Mouse (Mus musculus): ENCODE data around the gene Invs. TPM values are rescaled to one million over a fixed set of nuclear protein-coding genes. Genes with fewer than 3 reads are reported as not detected.

Gene Invs
- total RNA-seq, 2 experiments from 2014 or later, result 12.8 TPM

DNA sequence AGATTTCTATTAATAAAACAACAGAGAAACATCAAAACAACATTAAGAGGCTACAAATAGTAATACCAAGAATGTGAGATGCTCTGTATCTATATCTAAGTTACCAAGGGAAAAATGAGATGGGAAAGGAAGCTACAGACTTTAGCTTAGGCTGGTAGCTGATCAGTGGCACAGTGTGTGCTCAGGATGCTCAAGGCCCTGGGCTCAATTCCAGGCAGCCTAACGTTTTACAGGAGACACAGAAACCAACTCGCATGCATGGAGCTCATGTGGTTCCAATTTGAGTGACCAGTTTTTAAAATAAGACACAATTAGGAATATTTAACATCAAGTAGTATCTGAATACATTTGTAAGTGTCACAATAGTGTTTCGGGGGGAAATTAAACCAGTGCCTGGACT is 3.8 kb upstream of the Invs start:
- no peak for TF ChIP-seq CTCF (conservative IDR thresholded peaks at IDR 0.05)

DNA sequence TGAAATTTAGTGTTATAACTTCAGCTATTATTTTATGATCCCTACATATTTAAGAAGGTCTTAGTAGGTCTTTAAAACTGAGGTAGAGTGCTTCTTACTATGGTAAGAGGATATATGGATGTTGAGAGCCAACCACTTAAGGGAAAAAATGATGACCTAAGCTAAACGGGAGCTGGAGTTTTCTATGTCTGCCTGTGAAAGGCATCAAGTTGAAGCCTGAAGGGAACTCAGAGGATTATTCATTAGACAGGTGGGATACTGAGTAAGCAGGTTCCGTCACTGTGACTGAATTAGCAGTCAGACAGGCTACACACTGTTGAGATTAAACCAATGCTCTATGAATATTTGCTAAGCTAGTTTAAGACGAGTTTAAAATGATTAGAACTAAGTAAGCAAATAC is 2.5 kb upstream of the Invs start:
- no peak overlapping the region for H3K4me3 ChIP-seq
- DNase-seq (ENCODE audit: low spot score in 2 of 2), result no peak

More for the DNA sequence above, 3.8 kb upstream of the Invs start:
- no peak for DNase-seq (ENCODE audit: low spot score in 2 of 2)
- no peak overlapping the region for H3K4me3 ChIP-seq
- no peak overlapping the region for H3K27ac ChIP-seq

GRCm38 (mm10) chr4:48278757-48279497 is 633 bp upstream of the Invs start:
- DNase-seq (ENCODE audit: low spot score in 2 of 2), result peak in 1 of 2 experiments; percentile 28
- peak overlapping the region; percentile 62 for H3K4me3 ChIP-seq
- TF ChIP-seq CTCF (conservative IDR thresholded peaks at IDR 0.05), result no peak
- H3K27ac ChIP-seq, result peak overlapping the region; percentile 83

More for the DNA sequence above, 2.5 kb upstream of the Invs start:
- H3K27ac ChIP-seq, result no peak overlapping the region
- TF ChIP-seq CTCF (conservative IDR thresholded peaks at IDR 0.05), result no peak

GRCm38 (mm10) chr4:48281121-48281520 is 1.6 kb downstream of the Invs start:
- TF ChIP-seq CTCF (conservative IDR thresholded peaks at IDR 0.05), result no peak
- H3K4me3 ChIP-seq, result peak overlapping the region; percentile 41
- H3K27ac ChIP-seq, result no peak overlapping the region
- no peak for DNase-seq (ENCODE audit: low spot score in 2 of 2)

DNA sequence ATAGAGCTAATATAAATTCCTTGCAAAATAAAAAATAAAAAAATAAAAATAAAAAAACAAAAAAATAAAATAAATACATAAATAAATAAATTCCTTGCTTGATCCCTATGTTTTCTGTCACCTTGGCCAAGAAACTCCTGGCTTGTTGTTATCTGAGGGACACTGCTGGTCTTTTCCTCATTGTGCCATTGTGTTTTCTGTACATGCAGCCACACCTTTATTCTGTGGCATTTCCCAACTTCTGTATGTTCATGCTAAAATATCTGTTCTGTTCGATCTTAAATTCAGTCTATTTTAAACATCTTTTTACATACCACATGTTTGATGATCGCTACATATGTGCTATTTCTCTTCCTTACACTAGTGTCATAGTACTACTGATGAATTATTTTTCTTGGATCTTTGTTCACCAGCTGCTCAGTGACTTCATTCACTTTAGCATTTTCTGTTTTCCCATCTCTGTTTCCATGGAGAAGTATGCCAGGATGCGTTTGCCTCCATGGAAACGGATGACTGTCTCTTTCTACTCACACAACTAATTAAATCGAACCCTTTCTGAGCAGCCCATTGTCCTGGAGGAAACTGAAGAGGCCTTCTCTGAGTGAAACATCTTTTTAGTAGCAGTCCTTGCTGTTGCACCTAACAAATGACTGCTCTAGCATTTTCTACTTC is 7.7 kb downstream of the Invs start:
- Histone ChIP-seq H3K4me3 (no peak overlapping the region), H3K27ac (peak overlapping the region; percentile 54)
- no peak for TF ChIP-seq CTCF (conservative IDR thresholded peaks at IDR 0.05)
- peak; percentile 39 to 78 for DNase-seq (ENCODE audit: low spot score in 2 of 2)

DNA sequence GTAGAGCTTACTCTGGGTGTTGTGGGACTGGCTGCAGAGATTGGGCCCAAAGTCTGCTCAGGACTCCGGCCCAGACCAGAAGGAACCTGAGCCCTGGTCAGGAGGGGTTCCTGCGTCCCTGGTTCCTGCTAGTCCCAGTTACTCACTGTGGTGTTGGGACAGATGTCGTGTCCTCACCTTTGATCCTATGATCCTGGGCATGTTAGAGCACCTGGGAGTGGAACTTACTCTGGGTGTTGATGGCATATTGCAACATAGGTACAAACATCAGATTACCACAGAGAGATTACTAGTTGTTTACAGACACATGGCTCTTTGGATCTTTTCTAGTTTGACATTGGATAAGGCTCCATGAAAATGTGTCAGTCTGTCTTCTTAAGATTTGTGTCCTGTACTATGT is 35.3 kb downstream of the Invs start:
- Histone ChIP-seq H3K27ac (no peak overlapping the region), H3K4me3 (no peak overlapping the region)
- no peak for DNase-seq (ENCODE audit: low spot score in 2 of 2)
- TF ChIP-seq CTCF (conservative IDR thresholded peaks at IDR 0.05), result no peak

GRCm38 (mm10) chr4:48316036-48316435 is 36.5 kb downstream of the Invs start:
- TF ChIP-seq CTCF (conservative IDR thresholded peaks at IDR 0.05), result peak; percentile 55
- H3K4me3 ChIP-seq, result no peak overlapping the region
- no peak overlapping the region for H3K27ac ChIP-seq
- no peak for DNase-seq (ENCODE audit: low spot score in 2 of 2)

GRCm38 (mm10) chr4:48321276-48321675 is 41.7 kb downstream of the Invs start:
- DNase-seq (ENCODE audit: low spot score in 2 of 2), result no peak
- Histone ChIP-seq H3K4me3 (no peak overlapping the region), H3K27ac (peak overlapping the region; percentile 41; the same call in 1 of the 2 replicates)
- TF ChIP-seq CTCF (conservative IDR thresholded peaks at IDR 0.05), result no peak

DNA sequence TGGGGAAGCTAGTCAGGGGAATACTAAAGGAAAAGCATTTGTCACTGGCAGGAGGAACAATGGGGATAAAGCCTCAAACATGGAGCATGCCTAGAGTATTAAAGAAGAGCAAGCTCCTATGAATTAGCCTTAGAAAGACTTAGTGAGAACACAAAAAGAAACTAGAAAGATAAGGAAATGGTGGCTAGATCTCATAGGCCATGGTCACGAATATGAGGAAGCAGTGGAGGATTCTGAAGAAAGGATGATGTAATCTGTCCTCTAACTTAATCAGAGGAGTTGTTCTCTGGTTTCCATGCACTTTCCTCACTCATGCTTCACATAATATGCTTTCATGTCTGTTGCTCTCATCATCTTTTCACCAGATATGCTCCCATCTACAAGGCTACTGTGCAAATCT is 42.5 kb downstream of the Invs start:
- no peak for DNase-seq (ENCODE audit: low spot score in 2 of 2)
- no peak overlapping the region for H3K27ac ChIP-seq
- no peak for TF ChIP-seq CTCF (conservative IDR thresholded peaks at IDR 0.05)
- H3K4me3 ChIP-seq, result no peak overlapping the region

- DNase-seq (ENCODE audit: low spot score in 2 of 2), result no peak
- no peak for TF ChIP-seq CTCF (conservative IDR thresholded peaks at IDR 0.05)
- no peak overlapping the region for H3K4me3 ChIP-seq
Measured at GRCm38 (mm10) chr4:48327192-48327591, 47.6 kb downstream of the Invs start.

GRCm38 (mm10) chr4:48328042-48328441 is 48.5 kb downstream of the Invs start:
- TF ChIP-seq CTCF (conservative IDR thresholded peaks at IDR 0.05), result peak; percentile 39
- Histone ChIP-seq H3K4me3 (no peak overlapping the region), H3K27ac (no peak overlapping the region)
- no peak for DNase-seq (ENCODE audit: low spot score in 2 of 2)

More at GRCm38 (mm10) chr4:48327192-48327591, 47.6 kb downstream of the Invs start:
- H3K27ac ChIP-seq, result no peak overlapping the region

DNA sequence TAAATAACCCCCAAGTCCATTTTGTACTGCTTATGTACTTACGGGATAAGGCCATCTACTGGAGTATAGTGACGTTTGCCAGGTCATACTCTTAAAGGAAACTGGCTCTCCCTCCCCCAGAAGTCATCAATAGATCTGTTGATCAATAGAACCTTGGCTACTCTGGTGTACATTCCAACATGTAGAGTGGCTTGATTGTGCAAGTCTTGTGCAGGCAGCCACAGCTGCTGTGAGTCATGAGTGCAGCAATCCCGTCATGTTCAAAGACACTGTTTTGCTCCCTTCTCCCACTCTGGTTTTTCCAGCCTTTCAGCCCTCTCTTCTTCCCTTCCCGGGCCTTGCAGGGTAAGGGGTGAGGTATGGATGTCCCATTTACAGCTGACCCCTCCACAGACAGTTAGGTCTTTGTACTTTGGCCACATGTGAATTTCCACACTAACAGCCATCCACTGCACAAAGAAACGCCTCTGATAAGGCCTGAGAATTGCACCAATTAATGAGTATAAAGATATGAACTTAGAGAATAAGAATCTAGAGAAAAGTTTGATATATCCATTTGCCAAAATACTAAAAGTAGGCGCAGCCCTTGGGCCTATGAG is 53.0 kb downstream of the Invs start:
- Histone ChIP-seq H3K27ac (no peak overlapping the region), H3K4me3 (no peak overlapping the region)
- DNase-seq (ENCODE audit: low spot score in 2 of 2), result no peak
- no peak for TF ChIP-seq CTCF (conservative IDR thresholded peaks at IDR 0.05)
